Mouse (Mus musculus) forebrain, embryonic 15.5 days (tissue): ENCODE data around the gene Bfar. TPM values are rescaled to one million over a fixed set of nuclear protein-coding genes. Genes with fewer than 3 reads are reported as not detected.
"Not testable (repeated sequence)": the region's sequence is repeated elsewhere in the genome, so short reads cannot be mapped to it uniquely, and the experiment has no call there.

ENCODE experiments used
- ATAC-seq: fragments of 200-750 bp; cut with Nextera tagmentation; replicated peaks from 2 replicates; pipeline ENCODE4 v1.8.0; 2017; ENCODE audit warnings: mild to moderate bottlenecking, moderate TSS enrichment, moderate library complexity
- H3K27ac ChIP-seq: fragments of 300-500 bp; sonication (generic); replicated peaks from 2 replicates; pipeline ENCODE4 v1.5.1; 2015; ENCODE audit warnings: mild to moderate bottlenecking, inconsistent platforms
- H3K27me3 ChIP-seq: fragments of 300-500 bp; sonication (generic); 2 replicates; pipeline ENCODE4 v1.6.1; 2015; ENCODE audit warnings: inconsistent platforms
- H3K36me3 ChIP-seq: fragments of 300-500 bp; sonication (generic); 2 replicates; pipeline ENCODE4 v1.6.1; 2015; ENCODE audit warnings: mild to moderate bottlenecking, inconsistent platforms
- H3K4me1 ChIP-seq: fragments of 300-500 bp; sonication (generic); 2 replicates; pipeline ENCODE4 v1.6.1; 2015; ENCODE audit warnings: inconsistent platforms
- H3K4me2 ChIP-seq: fragments of 300-500 bp; sonication (generic); replicated peaks from 2 replicates; pipeline ENCODE4 v1.6.1; 2015; ENCODE audit warnings: mild to moderate bottlenecking, inconsistent platforms
- H3K4me3 ChIP-seq: fragments of 300-500 bp; sonication (generic); 2 replicates; pipeline ENCODE4 v1.5.1; 2015; ENCODE audit warnings: mild to moderate bottlenecking, inconsistent platforms
- H3K9ac ChIP-seq: fragments of 300-500 bp; sonication (generic); replicated peaks from 2 replicates; pipeline ENCODE4 v1.6.1; 2015; ENCODE audit warnings: mild to moderate bottlenecking, inconsistent platforms
- H3K9me3 ChIP-seq: fragments of 300-500 bp; sonication (generic); 2 replicates; pipeline ENCODE4 v1.6.1; 2016; ENCODE audit warnings: inconsistent platforms
- WGBS: fragments of 180-500 bp; shearing (Covaris S2); methylation state at CpG from one replicate; pipeline ENCODE4 v1.1.7; 2015; ENCODE audit warnings: mixed read lengths; 5-methylcytosine and 5-hydroxymethylcytosine counted together
- polyA plus RNA-seq: library from polyadenylated mRNA; unstranded; fragments of >200 nt; fragmentation: Nextera tagmentation; extraction: Ambion mirVana; gene quantifications from 2 replicates; pipeline ENCODE4 v1.2.1, GENCODE M21; 2015

The Bfar gene
- polyA plus RNA-seq, 1 experiment from 2014 or later = 53.1 TPM

- not testable (repeated sequence) for H3K27me3 ChIP-seq, H3K27ac ChIP-seq, H3K36me3 ChIP-seq, ATAC-seq, H3K9me3 ChIP-seq, H3K9ac ChIP-seq
- WGBS = 77% methylated on average over 5 of the region's 5 CpGs
- peaks cover 27% of the 10 kb centered on the region for H3K4me1 ChIP-seq
- H3K4me3 ChIP-seq = peak overlapping the region; percentile 96
- H3K4me2 ChIP-seq = peak overlapping the region; percentile 71; the same call in 1 of the 2 replicates
Observed at GRCm38 (mm10) chr16:13670896-13671295, 762 bp upstream of the Bfar start.

GRCm38 (mm10) chr16:13672386-13672898, 784 bp downstream of the Bfar start:
- no peaks in the 10 kb centered on the region for H3K27me3 ChIP-seq
- H3K4me3 ChIP-seq = peak overlapping the region; percentile 96
- H3K4me1 ChIP-seq = peaks cover 19% of the 10 kb centered on the region
- H3K4me2 ChIP-seq = peak overlapping the region; percentile 71
- H3K9me3 ChIP-seq = no peaks in the 10 kb centered on the region
- H3K9ac ChIP-seq = peak overlapping the region; percentile 79
- peaks cover 14% of the 10 kb centered on the region for H3K36me3 ChIP-seq
- peak; percentile 12; the same call in 1 of the 2 replicates for ATAC-seq
- H3K27ac ChIP-seq = peak overlapping the region; percentile 88
- WGBS = 1% methylated on average over 20 of the region's 20 CpGs

GRCm38 (mm10) chr16:13673114-13673513, 1.5 kb downstream of the Bfar start:
- peaks cover 14% of the 10 kb centered on the region for H3K36me3 ChIP-seq
- ATAC-seq = no peak
- peak overlapping the region; percentile 96; the same call in 1 of the 2 replicates for H3K4me3 ChIP-seq
- peak overlapping the region; percentile 71 for H3K4me2 ChIP-seq
- H3K4me1 ChIP-seq = peaks cover 18% of the 10 kb centered on the region
- WGBS = 68% methylated on average over 5 of the region's 5 CpGs
- no peaks in the 10 kb centered on the region for H3K27me3 ChIP-seq
- H3K9me3 ChIP-seq = no peaks in the 10 kb centered on the region
- no peak overlapping the region for H3K27ac ChIP-seq
- H3K9ac ChIP-seq = no peak overlapping the region

GRCm38 (mm10) chr16:13674511-13674910, 2.9 kb downstream of the Bfar start:
- no peak for ATAC-seq
- 94% methylated on average over 3 of the region's 3 CpGs for WGBS

GRCm38 (mm10) chr16:13678601-13679319, 7.1 kb downstream of the Bfar start:
- Histone ChIP-seq H3K27me3 (no peaks in the 10 kb centered on the region), H3K4me1 (peaks cover under 1% of the 10 kb centered on the region; the same call in 1 of the 2 replicates), H3K36me3 (peaks cover 22% of the 10 kb centered on the region), H3K27ac (no peak overlapping the region), H3K4me2 (no peak overlapping the region), H3K9ac (no peak overlapping the region), H3K9me3 (no peaks in the 10 kb centered on the region), H3K4me3 (no peak overlapping the region)
- 92% methylated on average over 3 of the region's 3 CpGs for WGBS
- no peak for ATAC-seq

More at GRCm38 (mm10) chr16:13674511-13674910, 2.9 kb downstream of the Bfar start:
- Histone ChIP-seq H3K9ac (no peak overlapping the region), H3K27me3 (no peaks in the 10 kb centered on the region), H3K36me3 (peaks cover 20% of the 10 kb centered on the region), H3K4me1 (peaks cover 18% of the 10 kb centered on the region), H3K4me2 (no peak overlapping the region), H3K9me3 (no peaks in the 10 kb centered on the region), H3K27ac (no peak overlapping the region), H3K4me3 (no peak overlapping the region)

- Histone ChIP-seq H3K36me3 (peaks cover 78% of the 10 kb centered on the region), H3K9me3 (no peaks in the 10 kb centered on the region), H3K4me3 (no peak overlapping the region), H3K27ac (no peak overlapping the region), H3K27me3 (no peaks in the 10 kb centered on the region), H3K4me1 (no peaks in the 10 kb centered on the region), H3K4me2 (no peak overlapping the region), H3K9ac (no peak overlapping the region)
- WGBS = 87% methylated on average over 7 of the region's 7 CpGs
- no peak for ATAC-seq
Observed at GRCm38 (mm10) chr16:13698998-13699397, 27.3 kb downstream of the Bfar start.

- Histone ChIP-seq H3K9ac (no peak overlapping the region), H3K9me3 (no peaks in the 10 kb centered on the region), H3K36me3 (peaks cover 73% of the 10 kb centered on the region), H3K4me2 (no peak overlapping the region), H3K4me1 (no peaks in the 10 kb centered on the region), H3K27ac (no peak overlapping the region), H3K4me3 (no peak overlapping the region), H3K27me3 (no peaks in the 10 kb centered on the region)
- WGBS = 95% methylated on average over 7 of the region's 7 CpGs
- ATAC-seq = no peak
Observed at GRCm38 (mm10) chr16:13702184-13702583, 30.5 kb downstream of the Bfar start.

GRCm38 (mm10) chr16:13704676-13705075, 33.0 kb downstream of the Bfar start:
- Histone ChIP-seq H3K27me3 (no peaks in the 10 kb centered on the region), H3K36me3 (peaks cover 49% of the 10 kb centered on the region), H3K4me3 (no peak overlapping the region), H3K4me2 (no peak overlapping the region), H3K27ac (no peak overlapping the region), H3K9ac (no peak overlapping the region), H3K4me1 (no peaks in the 10 kb centered on the region), H3K9me3 (no peaks in the 10 kb centered on the region)
- 95% methylated on average over 10 of the region's 10 CpGs for WGBS
- ATAC-seq = no peak

GRCm38 (mm10) chr16:13714910-13715309, 43.3 kb downstream of the Bfar start:
- H3K27me3 ChIP-seq = no peaks in the 10 kb centered on the region
- H3K27ac ChIP-seq = no peak overlapping the region
- no peaks in the 10 kb centered on the region for H3K36me3 ChIP-seq
- H3K4me2 ChIP-seq = no peak overlapping the region
- H3K4me1 ChIP-seq = no peaks in the 10 kb centered on the region
- no peak overlapping the region for H3K4me3 ChIP-seq
- H3K9me3 ChIP-seq = no peaks in the 10 kb centered on the region
- H3K9ac ChIP-seq = no peak overlapping the region
- no peak for ATAC-seq
- WGBS = 93% methylated on average over 3 of the region's 3 CpGs

- Histone ChIP-seq H3K4me3 (no peak overlapping the region), H3K4me2 (no peak overlapping the region), H3K4me1 (no peaks in the 10 kb centered on the region), H3K27me3 (no peaks in the 10 kb centered on the region), H3K9ac (no peak overlapping the region), H3K9me3 (no peaks in the 10 kb centered on the region), H3K27ac (no peak overlapping the region), H3K36me3 (no peaks in the 10 kb centered on the region)
- ATAC-seq = no peak
- 78% methylated on average over 2 of the region's 2 CpGs for WGBS
Observed at GRCm38 (mm10) chr16:13716821-13717553, 45.3 kb downstream of the Bfar start.

GRCm38 (mm10) chr16:13722937-13723336, 51.3 kb downstream of the Bfar start:
- WGBS = 35% methylated on average over 10 of the region's 10 CpGs
- Histone ChIP-seq H3K27ac (no peak overlapping the region), H3K4me2 (no peak overlapping the region), H3K4me3 (no peak overlapping the region), H3K36me3 (no peaks in the 10 kb centered on the region), H3K4me1 (no peaks in the 10 kb centered on the region), H3K9me3 (no peaks in the 10 kb centered on the region), H3K9ac (no peak overlapping the region), H3K27me3 (no peaks in the 10 kb centered on the region)
- ATAC-seq = no peak

- Histone ChIP-seq H3K4me3 (no peak overlapping the region), H3K27ac (no peak overlapping the region), H3K4me2 (no peak overlapping the region), H3K4me1 (peaks cover 7% of the 10 kb centered on the region; the same call in 1 of the 2 replicates), H3K9ac (no peak overlapping the region), H3K27me3 (0 out of 2 replicates have a peak, but pooled peaks cover 3% of the 10 kb centered on the region), H3K36me3 (no peaks in the 10 kb centered on the region), H3K9me3 (no peaks in the 10 kb centered on the region)
- ATAC-seq = no peak
- 91% methylated on average over 5 of the region's 5 CpGs for WGBS
Observed at GRCm38 (mm10) chr16:13727811-13728335, 56.2 kb downstream of the Bfar start.
